Mouse (Mus musculus) MEL (cell line): Measurements from ENCODE around the gene Col25a1.

ENCODE experiments used
- BHLHE40 ChIP-seq: IDR thresholded peaks from 2 replicates; pipeline ENCODE4 v1.6.1; 2012; ENCODE audit warnings: low read depth, mild to moderate bottlenecking, inconsistent platforms, low read length, improper control_type of control experiment, borderline replicate concordance
- CTCF ChIP-seq, 3 experiments: IDR thresholded peaks in 2 of 3; conservative IDR thresholded peaks in 1 of 3; 2 replicates each; pipeline ENCODE4 v1.5.1; 2011 to 2012; ENCODE audit warnings: low read length in 3 of 3, low read depth in 2 of 3, mild to moderate bottlenecking in 2 of 3, improper control_type of control experiment in 1 of 3, inconsistent platforms in 1 of 3, mixed read lengths in 1 of 3, moderate library complexity in 1 of 3; ENCODE audit not compliant: control insufficient read depth in 1 of 3, insufficient read depth in 1 of 3, poor library complexity in 1 of 3, severe bottlenecking in 1 of 3
- EP300 ChIP-seq, 2 experiments: IDR thresholded peaks; 2 replicates each; pipeline ENCODE4 v1.6.1; 2011; ENCODE audit warnings: improper control_type of control experiment in 2 of 2, low read length in 2 of 2, low read depth in 1 of 2, mild to moderate bottlenecking in 1 of 2
- ETS1 ChIP-seq: IDR thresholded peaks from 2 replicates; pipeline ENCODE4 v1.6.1; 2012; ENCODE audit warnings: low read depth, mild to moderate bottlenecking, inconsistent platforms, low read length, improper control_type of control experiment, moderate library complexity
- GATA1 ChIP-seq: IDR thresholded peaks from 2 replicates; pipeline ENCODE4 v1.6.1; 2011; ENCODE audit warnings: low read depth, low read length, improper control_type of control experiment
- HCFC1 ChIP-seq: IDR thresholded peaks from 2 replicates; pipeline ENCODE4 v1.6.1; 2012; ENCODE audit warnings: low read depth, mild to moderate bottlenecking, inconsistent platforms, low read length, improper control_type of control experiment, moderate library complexity
- MAFK ChIP-seq: IDR thresholded peaks from 2 replicates; pipeline ENCODE4 v1.6.1; 2011; ENCODE audit warnings: low read depth, mild to moderate bottlenecking, low read length, improper control_type of control experiment, borderline replicate concordance
- MAX ChIP-seq: IDR thresholded peaks from 2 replicates; pipeline ENCODE4 v1.6.1; 2011; ENCODE audit warnings: low read length, improper control_type of control experiment
- POLR2A ChIP-seq, 2 experiments: IDR thresholded peaks; 2 replicates each; pipeline ENCODE4 v1.6.1; 2011 to 2012; ENCODE audit warnings: low read length in 2 of 2, mild to moderate bottlenecking in 2 of 2, control low read depth in 1 of 2, improper control_type of control experiment in 1 of 2, low read depth in 1 of 2, moderate library complexity in 1 of 2; ENCODE audit not compliant: control insufficient read depth in 1 of 2, insufficient read depth in 1 of 2, poor library complexity in 1 of 2
- POLR2AphosphoS2 ChIP-seq: IDR thresholded peaks from 2 replicates; pipeline ENCODE4 v1.6.1; 2011; ENCODE audit warnings: low read length, improper control_type of control experiment
- ZMIZ1 ChIP-seq: IDR thresholded peaks from 2 replicates; pipeline ENCODE4 v1.6.1; 2012; ENCODE audit warnings: low read depth, mild to moderate bottlenecking, inconsistent platforms, low read length, improper control_type of control experiment, moderate library complexity

DNA sequence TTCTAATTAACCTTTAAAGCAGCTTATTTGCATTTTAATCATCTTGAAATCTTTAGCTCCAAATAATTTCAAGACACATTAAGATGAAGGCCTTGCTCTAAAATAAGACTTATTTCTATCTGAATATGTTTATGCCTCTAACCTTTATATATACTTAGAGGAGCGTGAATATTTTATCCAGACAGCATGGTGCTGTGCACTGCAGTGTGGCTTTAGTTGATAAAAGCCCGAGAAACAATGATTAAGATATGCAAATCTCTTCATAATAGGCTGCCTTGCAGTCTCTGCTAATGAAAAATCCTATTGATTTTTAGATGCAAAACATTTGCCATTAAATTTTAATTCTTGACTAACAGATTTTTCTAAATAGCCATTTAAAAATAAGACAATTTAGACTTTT, 156.8 kb downstream of the Col25a1 start:
- TF ChIP-seq HCFC1, result no peak
- TF ChIP-seq ZMIZ1, result no peak
- no peak for TF ChIP-seq MAX
- no peak for TF ChIP-seq POLR2AphosphoS2
- TF ChIP-seq ETS1, result no peak
- no peak for TF ChIP-seq MAFK
- TF ChIP-seq EP300 (IDR thresholded peaks at IDR 0.05; ENCODE audit: low read depth in 1 of 2, low read length in 2 of 2), result no peak
- no peak for TF ChIP-seq CTCF (IDR thresholded peaks at IDR 0.05 in 2 of 3, conservative IDR thresholded peaks at IDR 0.05 in 1 of 3; ENCODE audit: control insufficient read depth in 1 of 3, insufficient read depth in 1 of 3, low read depth in 2 of 3, low read length in 3 of 3, poor library complexity in 1 of 3, severe bottlenecking in 1 of 3)
- no peak for TF ChIP-seq BHLHE40
- TF ChIP-seq GATA1, result no peak
- no peak for TF ChIP-seq POLR2A (IDR thresholded peaks at IDR 0.05; ENCODE audit: control insufficient read depth in 1 of 2, insufficient read depth in 1 of 2, low read depth in 1 of 2, low read length in 2 of 2, poor library complexity in 1 of 2)
